Comparison of ENCODE assay signal across 7 mouse cellular contexts in genomic region chr4:155018601-155019335, GRCm38 (mm10). TPM values are rescaled to one million over a fixed set of nuclear protein-coding genes. Genes with fewer than 3 reads are reported as not detected.
DNase-seq lines count a peak whose midpoint lies in the region; ATAC-seq and TF ChIP-seq lines count a peak whose summit lies in the region.

No protein-coding gene starts in this region.

- H3K4me3 ChIP-seq in ES-E14 (ENCODE audit: insufficient read depth in 1 of 2, low read depth in 1 of 2, low read length in 2 of 2, poor library complexity in 1 of 2, severe bottlenecking in 1 of 2): 0 out of 4 replicates have a peak overlapping the region, but pooled peaks of 1 of the 2 experiments have one; percentile 3
- no peak overlapping the region for H3K4me3 ChIP-seq in liver, embryonic 11.5 days (ENCODE audit: low read depth, low read length)

- peaks cover 0 to 3% of the 10 kb centered on the region in 2 experiments; a peak in 1 of 4 replicates for H3K4me1 ChIP-seq in ES-E14 (ENCODE audit: control insufficient read depth in 2 of 2, insufficient read depth in 2 of 2, low read length in 2 of 2, poor library complexity in 1 of 2)
- peaks cover 5% of the 10 kb centered on the region; the same call in 1 of the 2 replicates for H3K4me1 ChIP-seq in liver, embryonic 11.5 days (replicated peaks; ENCODE audit: control insufficient read depth, insufficient read depth, low read length)

- peaks cover 4% of the 10 kb centered on the region for H3K27me3 ChIP-seq in liver, embryonic 11.5 days (replicated peaks; ENCODE audit: control insufficient read depth, insufficient read depth, low read length)

- WGBS in liver, embryonic 11.5 days: 8% methylated on average over 15 of the region's 15 CpGs

- in situ Hi-C loops in ES-E14 (cut with MboI; ENCODE audit: low sequenced_read_pairs in 2 of 2, unreplicated experiment in 2 of 2): no loop called here

- no peaks in the 10 kb centered on the region for H3K9me3 ChIP-seq in ES-E14 (ENCODE audit: control insufficient read depth, insufficient read depth, low read depth, low read length)
- no peaks in the 10 kb centered on the region for H3K9me3 ChIP-seq in liver, embryonic 11.5 days (ENCODE audit: control insufficient read depth, low read length)

- peak; percentile 65 for ATAC-seq in common myeloid progenitor, adult 5-6 weeks (replicated peaks; ENCODE audit: low read depth, poor library complexity, severe bottlenecking)
- ATAC-seq in hematopoietic stem cell, adult 5-6 weeks (replicated peaks in 1 of 2; ENCODE audit: insufficient read depth in 1 of 2, low FRiP score in 2 of 2, low TSS enrichment in 1 of 2, low read depth in 1 of 2, poor library complexity in 2 of 2, severe bottlenecking in 2 of 2): peak; percentile 19 to 53; a peak in 2 of 4 replicates
- 0 out of 2 replicates have a peak, but pooled peaks have one; percentile 21 for ATAC-seq in liver, embryonic 11.5 days (replicated peaks; ENCODE audit: low FRiP score)

- H3K27ac ChIP-seq in ES-E14 (ENCODE audit: insufficient read depth, low read depth, low read length, poor library complexity, severe bottlenecking): no peak overlapping the region
- no peak overlapping the region for H3K27ac ChIP-seq in liver, embryonic 11.5 days (ENCODE audit: low read depth, low read length)

- no peak overlapping the region for H3K9ac ChIP-seq in ES-E14 (ENCODE audit: insufficient read depth, low read depth, low read length, poor library complexity, severe bottlenecking)
- H3K9ac ChIP-seq in liver, embryonic 11.5 days (ENCODE audit: low read depth, low read length): no peak overlapping the region

- no peak overlapping the region; the same call in 1 of the 2 replicates for H3K4me2 ChIP-seq in liver, embryonic 11.5 days

- DNase-seq in 3T3-L1 (ENCODE audit: low read depth, low spot score) (peak; percentile 44), ES-E14 (ENCODE audit: low read depth, low spot score) (peak; percentile 59)
- peak; percentile 43 for DNase-seq in liver, embryonic 11.5 days (ENCODE audit: low spot score)
- DNase-seq in ovary, postnatal 14 days (ENCODE audit: low spot score): peak; percentile 26
- no peak for DNase-seq in gastrocnemius, adult 18-20 months (ENCODE audit: low spot score)

- no peaks in the 10 kb centered on the region for H3K36me3 ChIP-seq in ES-E14 (ENCODE audit: control insufficient read depth, insufficient read depth, low read length, poor library complexity, severe bottlenecking)
- H3K36me3 ChIP-seq in liver, embryonic 11.5 days (ENCODE audit: control insufficient read depth, insufficient read depth, low read length): no peaks in the 10 kb centered on the region

TF ChIP-seq in ES-E14, 5 proteins besides CTCF, POLR2A, EP300 and RAD21:
- no peak for TF ChIP-seq CHD2 (IDR thresholded peaks at IDR 0.05; ENCODE audit: low read depth, low read length)
- no peak for TF ChIP-seq ZNF384 (IDR thresholded peaks at IDR 0.05; ENCODE audit: low read depth, low read length)
- TF ChIP-seq MAFK (IDR thresholded peaks at IDR 0.05; ENCODE audit: insufficient read depth, low read depth, low read length): no peak
- TF ChIP-seq HCFC1 (IDR thresholded peaks at IDR 0.05; ENCODE audit: borderline replicate concordance, insufficient read depth, low read length): no peak
- TF ChIP-seq ZC3H11A (IDR thresholded peaks at IDR 0.05; ENCODE audit: borderline replicate concordance, low read depth, low read length): no peak

RNA-seq across cellular contexts. Expression of gene Plch2, which starts 37.8 kb away (rescaled TPM):
- 0.94 and 2.5 TPM in 2 replicates for total RNA-seq in ES-E14 (2012; rRNA removed)
- not detected in 2 replicates for total RNA-seq in common myeloid progenitor, adult 5-6 weeks (2017)
- total RNA-seq in hematopoietic stem cell, adult 5-6 weeks (2017): 0.19 TPM in 1 of 2 replicates, not detected in the other
- 0.12 and 0.43 TPM in 2 replicates for polyA plus RNA-seq in liver, embryonic 11.5 days (2014; fragmentation: Nextera tagmentation; extraction: Ambion mirVana)
- total RNA-seq in gastrocnemius, adult 18-20 months (2021): under 1 TPM; 0.09 TPM

RNA-seq across cellular contexts. Expression of gene Pex10, which starts 48.0 kb away (rescaled TPM):
- 38.6 and 61.3 TPM in 2 replicates for total RNA-seq in ES-E14 (2012; rRNA removed)
- total RNA-seq in common myeloid progenitor, adult 5-6 weeks (2017): 11.9 and 12.3 TPM in 2 replicates
- total RNA-seq in hematopoietic stem cell, adult 5-6 weeks (2017): 12.9 and 14.6 TPM in 2 replicates
- 7.2 and 9.0 TPM in 2 replicates for polyA plus RNA-seq in liver, embryonic 11.5 days (2014; fragmentation: Nextera tagmentation; extraction: Ambion mirVana)
- total RNA-seq in gastrocnemius, adult 18-20 months (2021): 10 to 100 TPM; 11.2 to 12.6 TPM

RNA-seq across cellular contexts. Expression of gene Pank4, which starts 54.8 kb away (rescaled TPM):
- 29.3 and 50.1 TPM in 2 replicates for total RNA-seq in ES-E14 (2012; rRNA removed)
- 15.0 and 35.5 TPM in 2 replicates for total RNA-seq in common myeloid progenitor, adult 5-6 weeks (2017)
- total RNA-seq in hematopoietic stem cell, adult 5-6 weeks (2017): 26.7 and 41.8 TPM in 2 replicates
- 44.2 and 47.2 TPM in 2 replicates for polyA plus RNA-seq in liver, embryonic 11.5 days (2014; fragmentation: Nextera tagmentation; extraction: Ambion mirVana)
- total RNA-seq in gastrocnemius, adult 18-20 months (2021): 10 to 100 TPM; 31.9 to 35.6 TPM

RNA-seq across cellular contexts. Expression of gene Hes5, which starts 58.0 kb away (rescaled TPM):
- total RNA-seq in ES-E14 (2012; rRNA removed): 0.18 and 1.3 TPM in 2 replicates
- not detected in 2 replicates for total RNA-seq in common myeloid progenitor, adult 5-6 weeks (2017)
- total RNA-seq in hematopoietic stem cell, adult 5-6 weeks (2017): 1.4 TPM in 1 of 2 replicates, not detected in the other
- polyA plus RNA-seq in liver, embryonic 11.5 days (2014; fragmentation: Nextera tagmentation; extraction: Ambion mirVana): 0.63 TPM in 1 of 2 replicates, not detected in the other
- total RNA-seq in gastrocnemius, adult 18-20 months (2021): not detected
